Mouse (Mus musculus) bone marrow, adult 2 months (tissue): ENCODE data around the gene C3ar1.

Experiments
- CTCF ChIP-seq: fragments of 200-500 bp; IDR thresholded peaks from 2 replicates; pipeline ENCODE4 v1.5.1; 2011; ENCODE audit warnings: low read length, control low read depth; ENCODE audit not compliant: control insufficient read depth, insufficient read depth
- POLR2A ChIP-seq: fragments of 200-500 bp; IDR thresholded peaks from 2 replicates; pipeline ENCODE4 v1.6.1; 2011; ENCODE audit warnings: low read depth, mild to moderate bottlenecking, control low read depth, low read length, borderline replicate concordance; ENCODE audit not compliant: control insufficient read depth

DNA sequence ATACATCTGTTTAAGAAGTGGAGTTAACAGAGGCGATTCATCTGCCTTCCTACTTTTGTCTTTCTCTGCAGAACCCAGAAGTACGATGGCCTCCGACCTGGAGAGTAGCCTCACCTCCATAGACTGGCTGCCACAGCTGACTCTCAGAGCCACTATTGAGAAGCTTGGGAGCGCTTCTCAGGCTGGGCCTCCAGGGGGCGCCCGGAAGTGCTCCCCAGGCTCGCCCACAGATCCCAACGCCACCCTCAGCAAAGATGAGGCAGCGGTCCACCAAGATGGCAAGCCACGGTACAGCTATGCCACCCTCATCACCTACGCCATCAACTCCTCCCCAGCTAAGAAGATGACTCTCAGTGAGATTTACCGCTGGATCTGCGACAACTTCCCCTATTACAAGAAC, 27.9 kb downstream of the C3ar1 start:
- TF ChIP-seq POLR2A (no peak), CTCF (peak; percentile 54)
